ENCODE assay signal across 14 mouse cellular contexts in the genomic region with DNA sequence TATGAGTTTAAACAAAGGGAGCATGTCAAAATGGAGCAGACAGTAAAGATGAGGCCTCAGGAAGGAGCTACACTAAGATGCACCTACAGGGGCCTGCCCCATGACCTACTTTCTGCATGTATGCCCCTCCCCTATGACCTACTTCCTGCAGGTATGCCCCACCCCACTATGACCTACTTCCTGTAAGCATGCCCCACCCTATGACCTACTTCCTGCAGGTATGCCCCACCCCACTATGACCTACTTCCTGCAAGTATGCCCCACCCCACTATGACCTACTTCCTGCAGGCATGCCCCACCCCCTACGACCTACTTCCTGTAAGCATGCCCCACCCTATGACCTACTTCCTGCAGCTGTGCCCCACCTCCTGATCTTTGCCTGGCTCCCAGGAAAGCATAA.
DNase-seq lines count a peak whose midpoint lies in the region; ATAC-seq lines count a peak whose summit lies in the region.
"Had no signal": no experiment of that assay in that cellular context is flagged by ENCODE, and none has a peak within 500 bp of the region (broad histone marks: within the 10 kb centered on the region; RNA-seq: fewer than 3 reads in every experiment).

No protein-coding gene starts in this region.

- no peaks in the 10 kb centered on the region for H3K36me3 ChIP-seq in heart, embryonic 12.5 days
- no peaks in the 10 kb centered on the region for H3K36me3 ChIP-seq in splenic B cell, adult 2 months (ENCODE audit: control insufficient read depth, insufficient read depth, low read length, poor library complexity, severe bottlenecking)

- H3K4me2 ChIP-seq in heart, embryonic 12.5 days: no peak overlapping the region

- H3K9ac ChIP-seq in heart, embryonic 12.5 days: no peak overlapping the region

- no peaks in the 10 kb centered on the region for H3K27me3 ChIP-seq in heart, embryonic 12.5 days (replicated peaks)
- no peaks in the 10 kb centered on the region for H3K27me3 ChIP-seq in splenic B cell, adult 2 months (ENCODE audit: control insufficient read depth, insufficient read depth, low read length, poor library complexity, severe bottlenecking)

- 69% methylated on average over 1 of the region's 1 CpGs for WGBS in heart, embryonic 12.5 days

- no peak for DNase-seq in heart, postnatal 4 days
- DNase-seq in B cell, adult 2 months: peak; percentile 51 to 59
- peak; percentile 51 for DNase-seq in splenic B cell, adult 2 months (ENCODE audit: low read depth, low spot score)
- DNase-seq in layer of hippocampus, adult 9-11 months: no peak
- no peak for DNase-seq in cerebellum, adult 18-20 months
- DNase-seq in spleen, postnatal 14 days (ENCODE audit: low spot score in 2 of 2): no peak
- DNase-seq: adrenal gland, postnatal 10 days; embryo, embryonic 11 days; left cerebral cortex, postnatal 4 days; lung, adult 18-20 months had no signal

- peak overlapping the region; percentile 22; the same call in 1 of the 2 replicates for H3K27ac ChIP-seq in heart, embryonic 12.5 days (ENCODE audit: poor library complexity, severe bottlenecking)

- peaks cover 18% of the 10 kb centered on the region for H3K9me3 ChIP-seq in heart, embryonic 12.5 days (replicated peaks)

- no peak for ATAC-seq in heart, embryonic 12.5 days (ENCODE audit: insufficient number of reproducible peaks, low FRiP score)
- ATAC-seq in common myeloid progenitor, adult 5-6 weeks (replicated peaks; ENCODE audit: low read depth, poor library complexity, severe bottlenecking): peak; percentile 22; the same call in 1 of the 2 replicates
- ATAC-seq: forebrain, embryonic 16.5 days had no signal

- no peak overlapping the region for H3K4me3 ChIP-seq in heart, embryonic 12.5 days
- H3K4me3 ChIP-seq: megakaryocyte, embryonic 14.5 days had no signal

- no peaks in the 10 kb centered on the region for H3K4me1 ChIP-seq in heart, embryonic 12.5 days (replicated peaks)

Comparison
In these comparisons a context has a peak if more than half of its experiments do, and no peak if none do; other contexts are left out.
1. DNase-seq: peak in B cell, adult 2 months (2 of 2) and splenic B cell, adult 2 months (single experiment); none in heart, postnatal 4 days (single experiment), layer of hippocampus, adult 9-11 months (single experiment), cerebellum, adult 18-20 months (0 of 2) and spleen, postnatal 14 days (0 of 2).